Mouse (Mus musculus) heart, adult 9 months (tissue): ENCODE data around the gene Doxl2.
"Not testable (repeated sequence)": the region's sequence is repeated elsewhere in the genome, so short reads cannot be mapped to it uniquely, and the experiment has no call there.

Experiments
- DNase-seq, 2 experiments: peaks; one replicate each; pipeline ENCODE4 v3.0.0; 2022; ENCODE audit warnings: low spot score in 2 of 2

Gene Doxl2

DNA sequence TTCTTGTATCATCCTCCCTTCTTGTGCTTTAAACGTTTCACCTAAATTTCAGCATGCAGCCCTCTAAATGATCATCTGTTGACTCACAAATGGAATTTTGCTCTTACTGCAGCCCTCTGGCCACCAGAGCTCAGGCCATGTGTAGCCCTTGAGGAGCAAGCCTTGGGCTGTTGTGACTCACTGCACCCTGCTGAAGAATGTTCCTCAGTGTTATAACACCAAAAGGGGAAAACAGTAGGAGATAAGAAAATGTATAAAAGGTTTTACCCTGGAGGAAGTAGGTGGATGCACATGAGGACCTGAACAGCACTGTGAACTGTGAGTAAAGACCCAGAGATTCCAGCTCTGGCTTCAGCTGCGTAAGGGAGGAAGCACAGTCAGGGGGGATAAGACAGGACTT, at the start of gene Doxl2:
Gene Doxl2 (plus strand): TSS at position 301 of the 400 bp plus-strand sequence.
- DNase-seq: no peak

GRCm38 (mm10) chr6:48929595-48929994, 45.2 kb upstream of the Doxl2 start, which contains the start of gene 1600015I10Rik:
1600015I10Rik (plus strand) TSS chr6:48929895.
- no peak for DNase-seq

DNA sequence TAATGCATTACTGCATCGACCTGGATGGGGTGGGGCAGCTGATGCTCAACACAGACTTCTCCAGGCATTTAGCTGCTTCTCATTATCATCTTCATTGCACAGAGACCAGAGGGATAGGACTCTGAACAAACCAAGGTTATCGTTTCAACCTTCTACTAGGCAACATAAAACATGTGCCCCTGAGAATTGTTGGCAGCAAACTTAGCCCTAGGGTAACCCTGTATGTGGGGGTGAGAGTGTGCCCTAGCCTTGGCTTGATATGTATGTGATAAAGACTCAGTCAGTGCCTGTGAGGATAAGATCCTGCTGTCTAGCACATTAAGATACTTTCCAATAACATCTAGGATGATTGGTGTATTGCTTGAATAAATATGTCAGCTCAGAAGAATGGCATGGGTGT, 25.2 kb upstream of the Doxl2 start:
- no peak for DNase-seq

DNA sequence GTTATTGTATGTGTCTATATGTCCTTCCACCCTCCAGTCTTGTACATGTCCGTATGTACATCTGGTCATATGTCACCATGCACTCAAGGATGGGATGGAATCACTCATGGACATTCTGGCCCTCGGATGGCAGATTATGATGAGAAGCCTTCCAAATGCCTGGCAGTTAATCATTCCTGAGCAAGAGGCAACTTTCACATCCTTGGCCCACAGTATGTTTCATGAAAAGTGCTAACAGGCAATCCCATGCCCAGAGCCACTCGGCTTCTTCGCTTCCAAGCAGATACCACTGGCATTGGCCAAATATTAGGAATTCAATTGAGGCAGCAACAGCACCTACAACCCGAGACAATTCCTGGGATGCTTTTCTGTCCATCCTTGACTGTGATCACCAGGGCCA, 24.1 kb upstream of the Doxl2 start:
- no peak for DNase-seq

DNA sequence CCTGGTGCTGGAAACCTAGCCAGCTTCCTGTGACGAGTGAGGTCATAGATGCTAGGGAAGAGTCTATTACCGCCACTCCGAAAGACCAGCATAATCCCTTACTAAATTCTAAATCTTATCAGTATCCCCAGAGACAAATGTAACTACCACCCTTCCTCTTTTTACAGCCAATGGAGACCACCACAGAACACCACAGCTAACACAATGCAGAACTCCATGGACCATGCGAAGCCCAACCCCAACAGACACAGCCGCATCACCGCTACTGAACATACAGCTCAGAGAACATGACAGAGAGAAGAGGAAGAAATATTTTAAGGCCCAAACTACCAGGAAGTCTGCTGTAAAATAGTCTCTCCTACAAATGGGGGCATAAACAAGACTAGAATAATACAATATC, 23.1 kb upstream of the Doxl2 start:
- no peak for DNase-seq

- no peak for DNase-seq
Measured at GRCm38 (mm10) chr6:48953220-48953619, 21.5 kb upstream of the Doxl2 start.

DNA sequence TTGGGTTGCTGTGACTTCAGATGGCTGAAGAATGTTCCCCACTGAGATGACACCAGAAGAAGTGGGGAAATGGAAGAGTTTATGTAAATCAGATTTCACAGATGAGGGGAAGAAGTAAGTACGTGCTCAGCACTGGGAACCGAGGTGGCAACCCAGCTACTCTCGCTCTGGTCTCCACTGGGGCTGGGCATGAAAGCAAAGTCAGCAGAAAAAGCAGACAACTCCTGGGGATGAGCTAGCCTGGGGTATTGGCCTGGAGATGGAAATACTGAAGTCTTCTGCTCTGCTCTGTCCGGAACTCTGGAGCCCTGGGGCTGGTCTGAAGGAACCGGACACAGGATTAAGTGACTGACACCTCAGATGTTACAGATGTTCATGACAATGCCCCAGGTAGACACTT, 20.6 kb upstream of the Doxl2 start:
- DNase-seq: no peak

DNA sequence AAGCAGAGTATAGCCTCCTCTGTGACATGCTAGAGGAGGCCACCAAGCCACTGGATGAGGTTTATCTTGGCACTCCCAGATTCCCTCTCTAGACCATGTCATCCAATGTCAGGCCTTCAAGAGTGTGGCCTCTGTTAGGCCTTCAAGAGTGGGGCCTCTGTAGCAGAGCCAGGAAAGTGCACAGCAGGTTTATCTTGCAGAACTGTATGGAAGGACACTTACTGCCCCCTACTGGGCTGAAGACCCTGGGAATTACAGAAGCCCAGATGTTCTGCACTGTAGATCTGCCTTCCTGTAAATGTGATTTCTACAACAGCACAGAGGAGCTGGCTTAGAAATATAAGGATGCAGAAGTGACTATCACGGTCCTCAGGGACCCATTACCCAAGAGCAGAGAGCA, 19.8 kb upstream of the Doxl2 start:
- DNase-seq: peak in 1 of 2 experiments; percentile 26

DNA sequence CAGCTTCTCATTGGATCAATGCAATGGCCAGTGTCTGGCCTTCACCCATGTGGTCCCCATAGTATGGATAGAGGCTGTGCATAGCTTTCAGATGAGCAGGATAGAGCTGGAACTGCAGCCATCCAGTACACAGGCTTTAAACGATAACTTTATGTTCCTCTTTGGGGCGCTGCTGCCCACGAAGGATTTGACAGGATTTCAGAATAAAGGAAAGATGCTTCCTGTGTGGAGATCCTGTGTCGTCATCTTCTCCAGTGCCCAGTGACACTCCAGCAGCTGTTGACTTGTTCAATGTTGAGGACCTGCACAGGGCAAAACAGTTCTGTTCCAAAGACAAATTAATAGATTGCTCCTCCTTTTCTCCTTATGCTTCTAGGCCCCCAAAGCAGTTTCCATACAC, 18.0 kb upstream of the Doxl2 start:
- no peak for DNase-seq

DNA sequence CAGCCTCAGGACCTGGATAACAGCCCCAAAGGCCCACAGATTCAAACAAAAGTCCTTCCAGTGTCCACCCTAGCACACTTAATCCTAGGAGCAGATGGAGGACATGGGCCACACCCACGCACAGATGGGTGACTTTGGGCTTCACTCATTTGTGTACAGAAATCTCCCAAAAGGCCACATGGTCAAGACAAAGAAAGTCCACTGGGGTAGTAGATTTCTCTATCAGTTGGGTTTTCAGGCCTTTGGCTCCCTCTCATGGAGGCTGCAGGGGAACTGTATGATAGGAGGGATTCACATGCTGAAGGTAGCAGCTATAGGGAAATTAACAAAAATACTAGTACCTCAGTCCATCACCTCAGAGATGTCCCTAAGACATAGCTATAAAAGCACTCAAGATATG, 16.7 kb upstream of the Doxl2 start:
- no peak for DNase-seq

DNA sequence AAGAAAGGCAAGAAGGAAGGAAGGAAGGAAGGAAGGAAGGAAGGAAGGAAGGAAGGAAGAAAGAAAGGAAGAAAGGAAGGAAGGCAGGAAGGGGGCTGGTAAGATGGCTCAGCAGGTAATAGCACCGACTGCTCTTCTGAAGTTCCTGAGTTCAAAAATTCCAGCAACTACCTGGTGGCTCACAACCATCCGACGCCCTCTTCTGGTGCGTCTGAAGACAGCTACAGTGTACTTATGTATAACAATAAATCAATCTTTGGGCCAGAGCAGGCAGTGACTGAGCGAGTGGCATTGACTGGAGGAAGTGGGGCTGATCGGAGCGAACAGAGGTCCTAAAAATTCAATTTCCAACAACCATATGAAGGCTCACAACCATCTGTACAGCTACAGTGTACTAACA, 15.6 kb upstream of the Doxl2 start:
- not testable (repeated sequence) for DNase-seq

DNA sequence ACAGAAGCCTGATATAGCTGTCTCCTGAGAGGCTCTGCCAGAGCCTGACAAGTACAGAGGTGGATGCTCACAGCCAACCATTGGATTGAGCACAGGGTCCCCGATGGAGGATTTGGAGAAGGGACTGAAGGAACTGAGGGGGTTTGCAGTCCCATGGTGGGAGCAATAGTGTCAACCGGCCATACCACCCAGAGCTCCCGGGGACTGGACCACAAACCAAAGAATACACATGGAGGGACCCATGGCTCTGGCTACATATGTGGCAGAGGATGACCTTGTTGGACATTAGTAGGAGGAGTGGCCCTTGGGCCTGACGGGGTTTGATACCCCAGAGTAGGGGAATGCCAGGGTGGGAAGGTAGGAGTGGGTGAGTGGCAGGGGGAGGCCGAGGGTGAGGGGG, 8.1 kb upstream of the Doxl2 start:
- DNase-seq: not testable (repeated sequence)

GRCm38 (mm10) chr6:48967868-48968267, 6.9 kb upstream of the Doxl2 start:
- no peak for DNase-seq

DNA sequence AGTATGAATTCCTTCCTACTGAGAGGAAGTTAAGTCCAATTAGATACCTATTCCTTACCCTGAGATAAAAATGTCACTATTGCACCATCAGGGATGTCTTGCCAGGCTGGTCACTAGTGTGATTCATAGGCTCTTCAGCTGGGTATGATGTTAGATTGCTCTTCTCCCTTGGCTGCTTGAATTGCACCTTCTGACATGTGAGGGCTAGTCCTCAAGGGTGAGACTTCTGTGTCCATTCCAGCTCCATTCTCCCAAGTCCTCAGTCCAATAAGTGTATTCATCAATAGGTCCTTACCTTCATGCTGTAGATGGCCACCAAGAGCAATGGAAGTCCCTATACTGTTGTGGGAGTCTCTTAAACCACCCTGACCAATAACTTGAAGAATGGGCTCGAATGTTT, 4.9 kb downstream of the Doxl2 start:
- DNase-seq: no peak

GRCm38 (mm10) chr6:48982305-48982704, 7.5 kb downstream of the Doxl2 start:
- no peak for DNase-seq

- no peak for DNase-seq
Measured at GRCm38 (mm10) chr6:48986444-48986990, 11.8 kb downstream of the Doxl2 start, which contains the start of gene Svs1. Svs1 (plus strand) TSS chr6:48986861.

DNA sequence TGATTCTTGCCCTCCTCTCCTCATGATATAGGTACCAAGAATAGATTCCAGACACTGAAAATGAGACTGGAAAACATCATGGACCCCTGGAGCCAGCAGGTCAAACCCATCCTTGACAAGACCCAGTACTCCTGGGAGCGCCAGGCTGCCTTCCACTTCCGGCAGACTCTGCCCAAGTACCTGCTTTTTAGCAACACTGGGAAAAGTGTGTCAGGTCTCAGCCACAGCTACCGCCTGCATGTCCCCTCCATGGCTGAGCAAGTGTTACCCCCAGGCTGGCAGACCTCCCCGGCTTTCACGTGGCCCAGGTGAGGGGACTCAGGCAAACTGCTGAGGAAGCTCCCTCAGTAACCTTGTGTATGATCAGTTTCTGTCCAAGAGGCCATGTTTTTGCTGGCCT, 15.2 kb downstream of the Doxl2 start:
- DNase-seq: no peak

GRCm38 (mm10) chr6:48991991-48992390, 17.2 kb downstream of the Doxl2 start:
- no peak for DNase-seq

DNA sequence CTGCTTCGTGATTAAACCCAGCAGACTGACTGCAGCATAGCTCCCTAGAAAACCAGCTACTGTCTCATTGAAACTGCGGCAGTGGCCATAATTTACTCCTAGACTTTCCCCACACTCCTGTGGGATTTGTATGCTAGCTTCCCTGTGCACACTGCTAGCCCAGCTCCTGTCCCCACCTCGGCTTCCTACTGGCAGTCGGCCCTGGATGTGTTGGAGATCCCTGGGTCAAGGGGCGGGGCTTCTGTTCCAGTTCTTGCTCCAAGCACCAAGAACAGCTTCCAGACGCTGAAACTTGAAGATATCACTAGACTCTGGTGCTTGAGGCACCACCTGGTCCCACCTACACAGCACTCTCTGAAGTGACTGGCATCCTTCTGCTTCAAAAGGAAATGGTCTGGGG, 23.4 kb downstream of the Doxl2 start:
- no peak for DNase-seq

- no peak for DNase-seq
Measured at GRCm38 (mm10) chr6:48998796-48999195, 24.0 kb downstream of the Doxl2 start.

- DNase-seq: no peak
Measured at GRCm38 (mm10) chr6:49003381-49003780, 28.6 kb downstream of the Doxl2 start.

GRCm38 (mm10) chr6:49007981-49008380, 33.2 kb downstream of the Doxl2 start:
- peak; percentile 9 to 25 for DNase-seq

GRCm38 (mm10) chr6:49008420-49009160, 33.8 kb downstream of the Doxl2 start:
- DNase-seq: no peak

DNA sequence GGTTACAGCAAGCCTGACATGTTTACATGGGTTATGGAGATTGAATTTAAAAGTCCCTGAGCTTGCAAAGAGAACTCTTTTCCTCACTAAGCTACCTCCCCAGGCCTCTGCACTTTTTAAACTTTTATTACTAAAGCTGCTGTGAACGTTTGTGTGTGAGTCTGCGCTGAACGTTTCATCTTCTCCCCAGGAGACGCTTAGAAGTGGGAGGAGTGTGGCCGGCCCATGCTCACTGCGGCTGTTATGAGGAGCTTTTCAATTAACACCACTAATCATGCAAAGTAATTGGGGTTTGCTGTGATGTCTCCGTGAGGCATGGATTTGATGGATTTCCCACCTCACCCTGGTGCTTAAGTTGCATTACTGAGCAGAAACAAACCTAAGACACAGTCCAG, 34.4 kb downstream of the Doxl2 start:
- no peak for DNase-seq
